Mouse (Mus musculus): Measurements from ENCODE around the gene Gm20388. TPM values are rescaled to one million over a fixed set of nuclear protein-coding genes. Genes with fewer than 3 reads are reported as not detected.

Gene Gm20388
- polyA plus RNA-seq, 1 experiment from 2014 or later: not detected

- 92% methylated on average over 21 of the region's 21 CpGs for WGBS
- Histone ChIP-seq H3K36me3 (no peaks in the 10 kb centered on the region), H3K4me2 (replicated peaks) (no peak overlapping the region), H3K27me3 (no peaks in the 10 kb centered on the region), H3K4me3 (no peak overlapping the region), H3K4me1 (peaks cover 11% of the 10 kb centered on the region), H3K9ac (no peak overlapping the region), H3K9me3 (no peaks in the 10 kb centered on the region), H3K27ac (no peak overlapping the region)
- ATAC-seq (ENCODE audit: insufficient number of reproducible peaks, insufficient read depth, low FRiP score, low TSS enrichment): no peak
Observed at GRCm38 (mm10) chr8:120317118-120317824, 406.6 kb downstream of the Gm20388 start.

DNA sequence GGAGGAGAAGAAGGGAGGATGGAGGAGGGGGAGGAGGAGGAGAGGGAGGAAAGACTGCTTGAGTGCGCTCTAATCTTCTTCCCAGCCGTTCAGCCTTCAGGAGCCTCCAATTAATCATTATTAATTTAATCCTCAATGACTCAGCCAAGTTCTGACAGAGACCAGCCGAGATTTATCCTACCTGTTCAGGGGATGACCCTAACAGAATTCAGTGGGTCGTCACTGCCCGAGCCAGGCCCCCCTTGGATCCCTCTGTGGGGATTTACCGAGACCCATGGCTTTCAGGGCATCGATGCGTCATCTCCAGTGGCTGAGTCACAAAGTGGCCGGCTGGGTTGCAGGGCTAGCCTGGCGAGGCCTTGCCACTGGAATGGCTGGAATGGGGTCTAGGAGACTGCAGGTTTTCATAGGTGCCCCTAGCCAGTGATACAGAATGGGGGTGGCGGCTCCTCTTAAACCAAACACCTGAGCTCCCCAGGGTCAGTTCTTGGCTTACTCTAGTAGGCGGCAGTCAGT lies 407.9 kb downstream of the Gm20388 start:
- H3K9me3 ChIP-seq: no peaks in the 10 kb centered on the region

DNA sequence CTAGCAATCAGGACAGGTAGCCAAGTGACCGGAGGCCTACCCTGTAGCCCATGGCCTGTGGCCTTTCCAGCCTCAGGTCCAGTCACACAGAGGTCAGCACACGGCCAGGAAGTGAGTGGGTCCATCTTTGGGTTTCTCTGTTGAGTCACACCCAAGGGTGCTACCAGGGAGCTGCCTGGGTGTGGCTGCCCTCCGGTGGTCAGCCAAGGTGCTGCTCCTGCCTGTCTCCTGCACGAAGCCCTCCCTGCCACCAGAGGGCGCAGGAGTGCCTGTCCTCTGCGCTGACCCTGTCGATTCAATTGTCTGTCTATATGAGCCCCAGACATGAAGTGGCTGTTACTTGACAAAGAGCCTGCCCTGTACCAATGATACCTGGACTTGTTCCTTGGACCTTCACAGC lies 408.8 kb downstream of the Gm20388 start:
- no peak overlapping the region for H3K4me3 ChIP-seq
- no peak for ATAC-seq (ENCODE audit: insufficient number of reproducible peaks, insufficient read depth, low FRiP score, low TSS enrichment)
- H3K9ac ChIP-seq: no peak overlapping the region
- H3K27ac ChIP-seq: no peak overlapping the region
- no peaks in the 10 kb centered on the region for H3K27me3 ChIP-seq
- no peak overlapping the region for H3K4me2 ChIP-seq (replicated peaks)
- 25% methylated on average over 7 of the region's 7 CpGs for WGBS
- no peaks in the 10 kb centered on the region for H3K36me3 ChIP-seq
- H3K4me1 ChIP-seq: peaks cover 29% of the 10 kb centered on the region
- no peaks in the 10 kb centered on the region for H3K9me3 ChIP-seq

More for the DNA sequence above, 407.9 kb downstream of the Gm20388 start:
- no peaks in the 10 kb centered on the region for H3K27me3 ChIP-seq
- H3K36me3 ChIP-seq: no peaks in the 10 kb centered on the region
- H3K4me3 ChIP-seq: no peak overlapping the region
- H3K27ac ChIP-seq: no peak overlapping the region
- H3K4me2 ChIP-seq (replicated peaks): no peak overlapping the region
- peaks cover 23% of the 10 kb centered on the region for H3K4me1 ChIP-seq
- H3K9ac ChIP-seq: no peak overlapping the region
- ATAC-seq (ENCODE audit: insufficient number of reproducible peaks, insufficient read depth, low FRiP score, low TSS enrichment): no peak
- 70% methylated on average over 12 of the region's 12 CpGs for WGBS

DNA sequence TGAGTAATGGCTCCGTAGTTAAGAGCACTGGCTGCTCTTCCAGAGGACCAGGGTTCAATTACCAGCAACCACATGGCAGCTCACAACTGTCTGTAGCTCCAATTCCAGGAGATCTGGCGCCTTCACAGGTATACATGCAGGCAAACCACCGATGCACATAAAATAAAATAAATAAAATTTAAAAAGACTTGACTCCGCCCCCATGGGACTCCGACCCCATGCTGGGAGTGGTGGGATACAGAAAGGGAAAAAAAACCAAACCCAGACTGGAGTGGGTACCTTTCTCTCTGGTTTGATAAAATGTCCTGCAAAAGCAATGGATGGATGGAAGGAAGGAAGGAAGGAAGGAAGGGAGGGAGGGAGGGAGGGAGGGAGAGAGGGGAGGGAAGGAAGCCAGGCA lies 409.5 kb downstream of the Gm20388 start:
- H3K27me3 ChIP-seq: no peaks in the 10 kb centered on the region
- H3K36me3 ChIP-seq: no peaks in the 10 kb centered on the region
- H3K9ac ChIP-seq: no peak overlapping the region
- 82% methylated on average over 5 of the region's 5 CpGs for WGBS
- H3K4me1 ChIP-seq: peaks cover 32% of the 10 kb centered on the region
- H3K27ac ChIP-seq: no peak overlapping the region
- no peaks in the 10 kb centered on the region for H3K9me3 ChIP-seq
- no peak overlapping the region for H3K4me3 ChIP-seq
- no peak overlapping the region for H3K4me2 ChIP-seq (replicated peaks)
- ATAC-seq (ENCODE audit: insufficient number of reproducible peaks, insufficient read depth, low FRiP score, low TSS enrichment): no peak

DNA sequence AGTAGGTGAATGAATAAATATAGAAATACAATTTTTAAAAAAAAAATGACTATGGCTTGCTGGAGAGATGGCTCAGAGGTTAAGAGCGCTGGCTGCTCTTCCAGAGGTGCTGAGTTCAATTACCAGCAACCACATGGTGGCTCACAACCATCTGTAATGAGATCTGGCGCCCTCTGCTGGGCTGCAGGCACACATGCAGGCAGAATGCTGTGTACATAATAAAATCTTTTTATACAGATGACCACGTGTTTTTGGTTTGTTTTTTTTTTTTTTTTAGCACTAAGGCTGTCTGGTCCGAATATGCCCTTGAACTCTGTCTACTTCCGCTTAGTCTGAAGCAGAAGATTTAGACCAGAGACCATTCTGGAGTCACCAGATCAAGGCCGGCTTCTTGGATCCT lies 411.1 kb downstream of the Gm20388 start:
- no peak for ATAC-seq (ENCODE audit: insufficient number of reproducible peaks, insufficient read depth, low FRiP score, low TSS enrichment)
- H3K4me3 ChIP-seq: no peak overlapping the region
- no peaks in the 10 kb centered on the region for H3K9me3 ChIP-seq
- no peak overlapping the region for H3K9ac ChIP-seq
- H3K4me2 ChIP-seq (replicated peaks): no peak overlapping the region
- H3K4me1 ChIP-seq: peaks cover 37% of the 10 kb centered on the region
- no peaks in the 10 kb centered on the region for H3K27me3 ChIP-seq
- no peaks in the 10 kb centered on the region for H3K36me3 ChIP-seq
- H3K27ac ChIP-seq: no peak overlapping the region
- 33% methylated on average over 6 of the region's 6 CpGs for WGBS

- Histone ChIP-seq H3K4me3 (no peak overlapping the region), H3K4me1 (peaks cover 36% of the 10 kb centered on the region), H3K9ac (peak overlapping the region; percentile 15; the same call in 1 of the 2 replicates), H3K9me3 (no peaks in the 10 kb centered on the region), H3K27me3 (no peaks in the 10 kb centered on the region), H3K36me3 (no peaks in the 10 kb centered on the region), H3K27ac (peak overlapping the region; percentile 56), H3K4me2 (replicated peaks) (peak overlapping the region; percentile 13; the same call in 1 of the 2 replicates)
- ATAC-seq (ENCODE audit: insufficient number of reproducible peaks, insufficient read depth, low FRiP score, low TSS enrichment): peak; percentile 22; the same call in 1 of the 2 replicates
- whole genome bisulfite sequencing: 4% methylated on average over 20 of the region's 20 CpGs
Observed at GRCm38 (mm10) chr8:120322956-120323448, 412.4 kb downstream of the Gm20388 start.

DNA sequence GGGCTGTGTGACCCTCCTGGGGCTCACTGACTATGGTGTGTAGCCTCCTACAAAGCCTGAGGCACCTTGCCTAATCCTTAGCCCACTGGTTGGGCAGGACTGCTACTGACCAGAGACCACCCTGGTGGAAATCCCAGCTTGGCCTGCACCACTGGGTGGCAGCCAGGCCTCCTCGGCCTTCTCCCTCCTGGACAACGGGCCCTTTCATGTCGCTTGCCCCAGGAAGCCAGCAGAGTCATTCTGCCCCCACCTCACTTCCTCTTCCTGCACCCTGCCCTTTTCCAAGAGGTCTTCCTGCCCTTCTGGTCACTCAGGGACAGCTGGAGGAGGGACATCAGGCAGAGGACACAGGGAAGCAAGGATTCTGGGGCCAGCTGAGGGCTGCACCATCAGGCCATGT lies 413.9 kb downstream of the Gm20388 start:
- H3K4me2 ChIP-seq (replicated peaks): no peak overlapping the region
- no peak overlapping the region for H3K4me3 ChIP-seq
- H3K9me3 ChIP-seq: no peaks in the 10 kb centered on the region
- H3K4me1 ChIP-seq: peaks cover 33% of the 10 kb centered on the region
- H3K9ac ChIP-seq: no peak overlapping the region
- H3K36me3 ChIP-seq: no peaks in the 10 kb centered on the region
- WGBS: 25% methylated on average over 3 of the region's 3 CpGs
- peak overlapping the region; percentile 1; the same call in 1 of the 2 replicates for H3K27ac ChIP-seq
- ATAC-seq (ENCODE audit: insufficient number of reproducible peaks, insufficient read depth, low FRiP score, low TSS enrichment): no peak
- H3K27me3 ChIP-seq: no peaks in the 10 kb centered on the region

- 59% methylated on average over 5 of the region's 5 CpGs for WGBS
- no peak overlapping the region for H3K4me2 ChIP-seq (replicated peaks)
- H3K9me3 ChIP-seq: no peaks in the 10 kb centered on the region
- no peaks in the 10 kb centered on the region for H3K27me3 ChIP-seq
- no peak overlapping the region for H3K9ac ChIP-seq
- H3K27ac ChIP-seq: 0 out of 2 replicates have a peak overlapping the region, but pooled peaks have one; percentile 1
- ATAC-seq (ENCODE audit: insufficient number of reproducible peaks, insufficient read depth, low FRiP score, low TSS enrichment): no peak
- H3K4me1 ChIP-seq: peaks cover 33% of the 10 kb centered on the region
- no peaks in the 10 kb centered on the region for H3K36me3 ChIP-seq
- no peak overlapping the region for H3K4me3 ChIP-seq
Observed at GRCm38 (mm10) chr8:120325172-120325767, 414.6 kb downstream of the Gm20388 start.

- no peak overlapping the region for H3K9ac ChIP-seq
- no peak overlapping the region for H3K4me2 ChIP-seq (replicated peaks)
- no peaks in the 10 kb centered on the region for H3K36me3 ChIP-seq
- ATAC-seq (ENCODE audit: insufficient number of reproducible peaks, insufficient read depth, low FRiP score, low TSS enrichment): no peak
- H3K4me1 ChIP-seq: peaks cover 43% of the 10 kb centered on the region
- H3K27ac ChIP-seq: no peak overlapping the region
- 44% methylated on average over 3 of the region's 3 CpGs for WGBS
- no peak overlapping the region for H3K4me3 ChIP-seq
- H3K27me3 ChIP-seq: no peaks in the 10 kb centered on the region
- H3K9me3 ChIP-seq: no peaks in the 10 kb centered on the region
Observed at GRCm38 (mm10) chr8:120327131-120327554, 416.5 kb downstream of the Gm20388 start.

- no peaks in the 10 kb centered on the region for H3K36me3 ChIP-seq
- no peak overlapping the region for H3K4me3 ChIP-seq
- no peak overlapping the region for H3K9ac ChIP-seq
- no peak overlapping the region for H3K27ac ChIP-seq
- no peak for ATAC-seq (ENCODE audit: insufficient number of reproducible peaks, insufficient read depth, low FRiP score, low TSS enrichment)
- no peak overlapping the region for H3K4me2 ChIP-seq (replicated peaks)
- H3K4me1 ChIP-seq: peaks cover 30% of the 10 kb centered on the region
- no peaks in the 10 kb centered on the region for H3K9me3 ChIP-seq
- 89% methylated on average over 13 of the region's 13 CpGs for WGBS
- H3K27me3 ChIP-seq: no peaks in the 10 kb centered on the region
Observed at GRCm38 (mm10) chr8:120328361-120329022, 417.9 kb downstream of the Gm20388 start.

GRCm38 (mm10) chr8:120329030-120329748 lies 418.5 kb downstream of the Gm20388 start:
- H3K9ac ChIP-seq: no peak overlapping the region
- peaks cover 23% of the 10 kb centered on the region for H3K4me1 ChIP-seq
- no peak overlapping the region for H3K27ac ChIP-seq
- H3K36me3 ChIP-seq: no peaks in the 10 kb centered on the region
- no peak for ATAC-seq (ENCODE audit: insufficient number of reproducible peaks, insufficient read depth, low FRiP score, low TSS enrichment)
- H3K4me2 ChIP-seq (replicated peaks): no peak overlapping the region
- H3K4me3 ChIP-seq: no peak overlapping the region
- H3K27me3 ChIP-seq: no peaks in the 10 kb centered on the region
- no peaks in the 10 kb centered on the region for H3K9me3 ChIP-seq
- WGBS: 91% methylated on average over 11 of the region's 11 CpGs
